Mouse (Mus musculus) urinary bladder, postnatal 4 days (tissue): ENCODE measurements at regions not wholly inside any gene's neighbourhood (a gene's known extent, or its start where the extent isn't known, plus 50 kb on each side); places are given as distances from the start of the nearest gene placed in this dataset.

Experiments
- DNase-seq, 2 experiments: peaks; one replicate each; pipeline ENCODE4 v3.0.0; 2021 to 2022; ENCODE audit warnings: low spot score in 2 of 2

GRCm38 (mm10) chr7:136265691-136266090, 549.5 kb upstream of the Mki67 start:
- no peak for DNase-seq

GRCm38 (mm10) chr7:136267716-136268489, 551.7 kb upstream of the Mki67 start:
- DNase-seq, result no peak

GRCm38 (mm10) chr7:136275651-136276050, 559.5 kb upstream of the Mki67 start:
- DNase-seq, result no peak

- DNase-seq, result no peak
Observed at GRCm38 (mm10) chr7:136283770-136284169, 567.6 kb upstream of the Mki67 start.

- DNase-seq, result no peak
Observed at GRCm38 (mm10) chr7:136285606-136286005, 569.4 kb upstream of the Mki67 start.

- DNase-seq, result no peak
Observed at GRCm38 (mm10) chr7:136293536-136294145, 577.5 kb upstream of the Mki67 start.

GRCm38 (mm10) chr7:136294445-136294844, 578.3 kb upstream of the Mki67 start:
- no peak for DNase-seq

GRCm38 (mm10) chr7:136297901-136298513, 581.8 kb upstream of the Mki67 start:
- no peak for DNase-seq

- no peak for DNase-seq
Observed at GRCm38 (mm10) chr7:136306137-136306536, 588.3 kb upstream of the Mgmt start.

GRCm38 (mm10) chr7:136308765-136309164, 585.6 kb upstream of the Mgmt start:
- no peak for DNase-seq

- no peak for DNase-seq
Observed at GRCm38 (mm10) chr7:136327281-136327680, 567.1 kb upstream of the Mgmt start.

GRCm38 (mm10) chr7:136330431-136330830, 564.0 kb upstream of the Mgmt start:
- no peak for DNase-seq

GRCm38 (mm10) chr7:136332805-136333204, 561.6 kb upstream of the Mgmt start:
- no peak for DNase-seq

- DNase-seq, result no peak
Observed at GRCm38 (mm10) chr7:136341599-136342210, 552.7 kb upstream of the Mgmt start.

GRCm38 (mm10) chr7:136342211-136342799, 552.1 kb upstream of the Mgmt start:
- DNase-seq, result no peak

- DNase-seq, result peak; percentile 31 to 64
Observed at GRCm38 (mm10) chr7:136342822-136343221, 551.6 kb upstream of the Mgmt start.

- DNase-seq, result no peak
Observed at GRCm38 (mm10) chr7:136343494-136343893, 550.9 kb upstream of the Mgmt start.

- no peak for DNase-seq
Observed at GRCm38 (mm10) chr7:136345051-136345450, 549.4 kb upstream of the Mgmt start.

GRCm38 (mm10) chr7:136346531-136346930, 547.9 kb upstream of the Mgmt start:
- DNase-seq, result no peak

GRCm38 (mm10) chr7:136348309-136348708, 546.1 kb upstream of the Mgmt start:
- no peak for DNase-seq

- DNase-seq, result no peak
Observed at GRCm38 (mm10) chr7:136349651-136350050, 544.8 kb upstream of the Mgmt start.

GRCm38 (mm10) chr7:136357011-136357410, 537.4 kb upstream of the Mgmt start:
- DNase-seq, result no peak
